8 mouse cellular contexts compared by ENCODE assay signal in the genomic region with DNA sequence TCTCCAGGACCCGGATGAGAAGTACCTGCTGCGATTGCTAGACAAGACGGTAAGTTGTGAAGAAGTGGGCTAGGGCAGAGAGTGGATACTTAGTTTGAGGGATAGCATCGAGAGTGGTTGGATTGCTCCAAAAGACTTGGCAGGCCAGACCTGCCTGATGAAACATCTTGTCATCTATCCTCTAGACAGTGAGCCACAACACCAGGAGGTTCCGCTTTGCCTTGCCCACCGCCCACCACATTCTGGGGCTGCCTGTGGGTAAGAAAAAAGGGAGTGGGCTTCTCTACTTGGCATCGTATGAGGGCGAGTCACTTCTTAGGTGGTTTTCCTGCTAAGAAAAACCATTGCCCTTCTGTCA. TPM values are rescaled to one million over a fixed set of nuclear protein-coding genes. Genes with fewer than 3 reads are reported as not detected.
A peak's percentile ranks its signal among the peaks of the same experiment; 100 is the strongest.
DNase-seq lines count a peak whose midpoint lies in the region; ATAC-seq and TF ChIP-seq lines count a peak whose summit lies in the region.

No protein-coding gene starts in this region.

- H3K9me3 ChIP-seq in heart, embryonic 14.5 days (ENCODE audit: control insufficient read depth, low read length), result no peaks in the 10 kb centered on the region
- H3K9me3 ChIP-seq in ES-E14 (ENCODE audit: control insufficient read depth, insufficient read depth, low read depth, low read length), result no peaks in the 10 kb centered on the region

- peak overlapping the region; percentile 65 to 70 for H3K4me3 ChIP-seq in heart, embryonic 14.5 days (ENCODE audit: control insufficient read depth in 1 of 2, insufficient read depth in 1 of 2, low read depth in 1 of 2, low read length in 2 of 2)
- H3K4me3 ChIP-seq in ES-E14 (ENCODE audit: insufficient read depth in 1 of 2, low read depth in 1 of 2, low read length in 2 of 2, poor library complexity in 1 of 2, severe bottlenecking in 1 of 2), result peak overlapping the region; percentile 78 to 83

- peaks cover 39% of the 10 kb centered on the region for H3K36me3 ChIP-seq in heart, embryonic 14.5 days (ENCODE audit: control insufficient read depth, insufficient read depth, low read length)
- H3K36me3 ChIP-seq in ES-E14 (ENCODE audit: control insufficient read depth, insufficient read depth, low read length, poor library complexity, severe bottlenecking), result peaks cover 36% of the 10 kb centered on the region

- peak overlapping the region; percentile 86 for H3K9ac ChIP-seq in heart, embryonic 14.5 days (ENCODE audit: low read length)
- H3K9ac ChIP-seq in ES-E14 (ENCODE audit: insufficient read depth, low read depth, low read length, poor library complexity, severe bottlenecking), result peak overlapping the region; percentile 88

- H3K4me1 ChIP-seq in heart, embryonic 14.5 days (ENCODE audit: control insufficient read depth in 2 of 2, insufficient read depth in 2 of 2, low read length in 2 of 2), result peaks cover 2 to 5% of the 10 kb centered on the region in 2 experiments
- peaks cover 0 to 10% of the 10 kb centered on the region in 2 experiments; a peak in 1 of 4 replicates for H3K4me1 ChIP-seq in ES-E14 (ENCODE audit: control insufficient read depth in 2 of 2, insufficient read depth in 2 of 2, low read length in 2 of 2, poor library complexity in 1 of 2)

- H3K4me2 ChIP-seq in heart, embryonic 14.5 days (ENCODE audit: low read length), result peak overlapping the region; percentile 69

- WGBS in heart, embryonic 14.5 days, result 25% methylated on average over 8 of the region's 8 CpGs

- no peaks in the 10 kb centered on the region for H3K27me3 ChIP-seq in heart, embryonic 14.5 days (ENCODE audit: control insufficient read depth, insufficient read depth, low read length)

- H3K27ac ChIP-seq in heart, embryonic 14.5 days (replicated peaks in 1 of 2; ENCODE audit: control insufficient read depth in 1 of 2, insufficient read depth in 1 of 2, low read depth in 2 of 2, low read length in 2 of 2), result peak overlapping the region; percentile 11 to 71; a peak in 1 of 4 replicates
- H3K27ac ChIP-seq in ES-E14 (ENCODE audit: insufficient read depth, low read depth, low read length, poor library complexity, severe bottlenecking), result peak overlapping the region; percentile 94

- ATAC-seq in heart, embryonic 14.5 days (ENCODE audit: insufficient number of reproducible peaks, insufficient read depth, low FRiP score, low read depth), result no peak
- peak; percentile 62 for ATAC-seq in granulocyte monocyte progenitor cell, adult 5-6 weeks (replicated peaks; ENCODE audit: poor library complexity, severe bottlenecking)
- peak; percentile 29 for ATAC-seq in megakaryocyte progenitor cell, adult 5-6 weeks (replicated peaks; ENCODE audit: poor library complexity)

- in situ Hi-C loops in ES-E14 (cut with MboI; ENCODE audit: low sequenced_read_pairs in 2 of 2, unreplicated experiment in 2 of 2), result no loop called here

- DNase-seq in heart, adult 11 months, result no peak
- DNase-seq in ES-E14 (ENCODE audit: low read depth, low spot score), result no peak
- DNase-seq in left cerebral cortex, adult 9 months (ENCODE audit: low spot score in 2 of 2), result no peak
- DNase-seq in spleen, postnatal 36 days (ENCODE audit: low spot score in 2 of 2), result no peak
- no peak for DNase-seq in gastrocnemius, postnatal 4 days (ENCODE audit: low spot score in 2 of 2)

TF ChIP-seq in ES-E14, 5 proteins besides CTCF, POLR2A, EP300 and RAD21:
- TF ChIP-seq CHD2 (IDR thresholded peaks at IDR 0.05; ENCODE audit: low read depth, low read length), result no peak
- TF ChIP-seq ZC3H11A (IDR thresholded peaks at IDR 0.05; ENCODE audit: borderline replicate concordance, low read depth, low read length), result no peak
- no peak for TF ChIP-seq HCFC1 (IDR thresholded peaks at IDR 0.05; ENCODE audit: borderline replicate concordance, insufficient read depth, low read length)
- no peak for TF ChIP-seq ZNF384 (IDR thresholded peaks at IDR 0.05; ENCODE audit: low read depth, low read length)
- TF ChIP-seq MAFK (IDR thresholded peaks at IDR 0.05; ENCODE audit: insufficient read depth, low read depth, low read length), result no peak
TF ChIP-seq in ES-E14: peak in this region for 0.

RNA-seq across cellular contexts. Expression of a gene that starts 1.0 kb away (rescaled TPM):
- polyA plus RNA-seq in heart, embryonic 14.5 days (2014; fragmentation: Nextera tagmentation; extraction: Ambion mirVana), result 40.2 and 40.6 TPM in 2 replicates
- 186 and 305 TPM in 2 replicates for total RNA-seq in ES-E14 (2012; rRNA removed)
- 51.2 and 63.3 TPM in 2 replicates for total RNA-seq in granulocyte monocyte progenitor cell, adult 5-6 weeks (2014; fragmentation: Nextera tagmentation)
- 26.0 and 34.6 TPM in 2 replicates for total RNA-seq in granulocyte monocyte progenitor cell, adult 5-6 weeks (2017)
- 45.6 and 45.9 TPM in 2 replicates for total RNA-seq in megakaryocyte progenitor cell, adult 5-6 weeks (2015)
- 22.2 and 25.3 TPM in 2 replicates for total RNA-seq in megakaryocyte progenitor cell, adult 5-6 weeks (2017)
- total RNA-seq in gastrocnemius, postnatal 4 days (2021), result 10 to 100 TPM; 75.7 to 88.5 TPM

RNA-seq across cellular contexts. Expression of a gene that starts 8.8 kb away (rescaled TPM):
- 140 and 146 TPM in 2 replicates for polyA plus RNA-seq in heart, embryonic 14.5 days (2014; fragmentation: Nextera tagmentation; extraction: Ambion mirVana)
- 80.6 and 88.0 TPM in 2 replicates for total RNA-seq in ES-E14 (2012; rRNA removed)
- 62.4 and 63.0 TPM in 2 replicates for total RNA-seq in granulocyte monocyte progenitor cell, adult 5-6 weeks (2014; fragmentation: Nextera tagmentation)
- total RNA-seq in granulocyte monocyte progenitor cell, adult 5-6 weeks (2017), result 52.7 and 53.3 TPM in 2 replicates
- 63.0 and 63.2 TPM in 2 replicates for total RNA-seq in megakaryocyte progenitor cell, adult 5-6 weeks (2015)
- 43.2 and 44.2 TPM in 2 replicates for total RNA-seq in megakaryocyte progenitor cell, adult 5-6 weeks (2017)
- 10 to 100 TPM; 96.9 to 97.4 TPM for total RNA-seq in gastrocnemius, postnatal 4 days (2021)

RNA-seq across cellular contexts. Expression of a gene that starts 20.7 kb away (rescaled TPM):
- not detected in 2 replicates for polyA plus RNA-seq in heart, embryonic 14.5 days (2014; fragmentation: Nextera tagmentation; extraction: Ambion mirVana)
- 0.22 TPM in 1 of 2 replicates, not detected in the other for total RNA-seq in ES-E14 (2012; rRNA removed)
- total RNA-seq in granulocyte monocyte progenitor cell, adult 5-6 weeks (2014; fragmentation: Nextera tagmentation), result not detected in 2 replicates
- not detected in 2 replicates for total RNA-seq in granulocyte monocyte progenitor cell, adult 5-6 weeks (2017)
- total RNA-seq in megakaryocyte progenitor cell, adult 5-6 weeks (2015), result not detected in 2 replicates
- not detected in 2 replicates for total RNA-seq in megakaryocyte progenitor cell, adult 5-6 weeks (2017)
- not detected for total RNA-seq in gastrocnemius, postnatal 4 days (2021)

RNA-seq across cellular contexts. Expression of a gene that starts 44.6 kb away (rescaled TPM):
- polyA plus RNA-seq in heart, embryonic 14.5 days (2014; fragmentation: Nextera tagmentation; extraction: Ambion mirVana), result 62.5 and 69.3 TPM in 2 replicates
- 100 and 120 TPM in 2 replicates for total RNA-seq in ES-E14 (2012; rRNA removed)
- total RNA-seq in granulocyte monocyte progenitor cell, adult 5-6 weeks (2014; fragmentation: Nextera tagmentation), result 31.8 and 34.3 TPM in 2 replicates
- total RNA-seq in granulocyte monocyte progenitor cell, adult 5-6 weeks (2017), result 53.6 and 115 TPM in 2 replicates
- total RNA-seq in megakaryocyte progenitor cell, adult 5-6 weeks (2015), result 42.1 and 45.9 TPM in 2 replicates
- 43.3 and 71.6 TPM in 2 replicates for total RNA-seq in megakaryocyte progenitor cell, adult 5-6 weeks (2017)
- total RNA-seq in gastrocnemius, postnatal 4 days (2021), result 10 to 100 TPM; 26.9 to 35.5 TPM

RNA-seq across cellular contexts. Expression of a gene that starts 48.9 kb away (rescaled TPM):
- 17.4 and 20.8 TPM in 2 replicates for polyA plus RNA-seq in heart, embryonic 14.5 days (2014; fragmentation: Nextera tagmentation; extraction: Ambion mirVana)
- total RNA-seq in ES-E14 (2012; rRNA removed), result 21.8 and 22.7 TPM in 2 replicates
- total RNA-seq in granulocyte monocyte progenitor cell, adult 5-6 weeks (2014; fragmentation: Nextera tagmentation), result 7.8 and 9.2 TPM in 2 replicates
- 8.7 and 9.5 TPM in 2 replicates for total RNA-seq in granulocyte monocyte progenitor cell, adult 5-6 weeks (2017)
- 12.3 and 14.2 TPM in 2 replicates for total RNA-seq in megakaryocyte progenitor cell, adult 5-6 weeks (2015)
- 11.7 and 21.7 TPM in 2 replicates for total RNA-seq in megakaryocyte progenitor cell, adult 5-6 weeks (2017)
- total RNA-seq in gastrocnemius, postnatal 4 days (2021), result 10 to 100 TPM; 12.5 to 16.1 TPM
